Mouse (Mus musculus) heart, embryonic 11.5 days (tissue): ENCODE data around the gene Olfr412. TPM values are rescaled to one million over a fixed set of nuclear protein-coding genes. Genes with fewer than 3 reads are reported as not detected.

Experiments
- ATAC-seq: fragments of 200-750 bp; cut with Nextera tagmentation; replicated peaks from 2 replicates; pipeline ENCODE4 v1.8.0; 2017; ENCODE audit warnings: moderate library complexity; ENCODE audit not compliant: insufficient number of reproducible peaks, low FRiP score, low TSS enrichment
- H3K27ac ChIP-seq: fragments of 300-500 bp; sonication (generic); 2 replicates; pipeline ENCODE4 v1.5.1; 2014; ENCODE audit warnings: mild to moderate bottlenecking, low read depth, low read length
- H3K27me3 ChIP-seq: fragments of 300-500 bp; sonication (generic); 2 replicates; pipeline ENCODE4 v1.6.1; 2014; ENCODE audit warnings: mild to moderate bottlenecking, low read length, mixed read lengths; ENCODE audit not compliant: control insufficient read depth, insufficient read depth
- H3K36me3 ChIP-seq: fragments of 300-500 bp; sonication (generic); 2 replicates; pipeline ENCODE4 v1.6.1; 2014; ENCODE audit warnings: mild to moderate bottlenecking, low read length, moderate library complexity, mixed read lengths; ENCODE audit not compliant: control insufficient read depth, insufficient read depth
- H3K4me1 ChIP-seq: fragments of 300-500 bp; sonication (generic); 2 replicates; pipeline ENCODE4 v1.6.1; 2014; ENCODE audit warnings: low read length; ENCODE audit not compliant: control insufficient read depth, insufficient read depth
- H3K4me2 ChIP-seq: fragments of 300-500 bp; sonication (generic); 2 replicates; pipeline ENCODE4 v1.6.1; 2014; ENCODE audit warnings: mild to moderate bottlenecking, moderate library complexity
- H3K4me3 ChIP-seq: fragments of 300-500 bp; sonication (generic); 2 replicates; pipeline ENCODE4 v1.5.1; 2014; ENCODE audit warnings: low read depth, low read length
- H3K9ac ChIP-seq: fragments of 300-500 bp; sonication (generic); 2 replicates; pipeline ENCODE4 v1.6.1; 2014; ENCODE audit warnings: mild to moderate bottlenecking, low read depth, low read length, moderate library complexity
- H3K9me3 ChIP-seq: fragments of 300-500 bp; sonication (generic); replicated peaks from 2 replicates; pipeline ENCODE4 v1.6.1; 2016; ENCODE audit warnings: low read length; ENCODE audit not compliant: control insufficient read depth
- WGBS: fragments of 180-500 bp; shearing (Covaris S2); extraction: QIAGEN DNeasy Blood & Tissue Kit; methylation state at CpG from one replicate; pipeline ENCODE4 v1.1.7; 2014; ENCODE audit not compliant: insufficient replicate concordance; 5-methylcytosine and 5-hydroxymethylcytosine counted together
- polyA plus RNA-seq: library from polyadenylated mRNA; unstranded; fragments of >200 nt; fragmentation: Nextera tagmentation; extraction: Ambion mirVana; gene quantifications from 2 replicates; pipeline ENCODE4 v1.2.1, GENCODE M21; 2014

Gene Olfr412
- not detected in 2 replicates for polyA plus RNA-seq

- no peak within 1 kb of the TSS for H3K9ac ChIP-seq
- H3K4me1 ChIP-seq, result no peaks in the 10 kb centered on the region
- 62% methylated on average over 1 of the region's 1 CpGs for WGBS
- no peak within 1 kb of the TSS for H3K4me3 ChIP-seq
- H3K27me3 ChIP-seq, result no peaks in the 10 kb centered on the region
- 0 out of 2 replicates have a peak, but pooled peaks cover 2% of the 10 kb centered on the region for H3K9me3 ChIP-seq
- no peak within 1 kb of the TSS for H3K27ac ChIP-seq
- ATAC-seq, result no peak
- no peaks in the 10 kb centered on the region for H3K36me3 ChIP-seq
- H3K4me2 ChIP-seq, result no peak within 1 kb of the TSS
Observed at GRCm38 (mm10) chr11:74361769-74362168, at the start of gene Olfr412. Olfr412 (plus strand) TSS chr11:74362069.

GRCm38 (mm10) chr11:74326044-74326443 is 35.8 kb upstream of the Olfr412 start:
- no peaks in the 10 kb centered on the region for H3K4me1 ChIP-seq
- H3K9ac ChIP-seq, result no peak overlapping the region
- 0 out of 2 replicates have a peak, but pooled peaks cover 3% of the 10 kb centered on the region for H3K9me3 ChIP-seq
- no peak overlapping the region for H3K4me3 ChIP-seq
- no peaks in the 10 kb centered on the region for H3K36me3 ChIP-seq
- no peaks in the 10 kb centered on the region for H3K27me3 ChIP-seq
- no peak for ATAC-seq
- 59% methylated on average over 2 of the region's 2 CpGs for WGBS
- no peak overlapping the region for H3K27ac ChIP-seq
- no peak overlapping the region for H3K4me2 ChIP-seq

GRCm38 (mm10) chr11:74328781-74329180 is 33.1 kb upstream of the Olfr412 start:
- no peak for ATAC-seq
- Histone ChIP-seq H3K27ac (no peak overlapping the region), H3K4me2 (no peak overlapping the region), H3K9me3 (no peaks in the 10 kb centered on the region), H3K4me1 (no peaks in the 10 kb centered on the region), H3K36me3 (no peaks in the 10 kb centered on the region), H3K4me3 (no peak overlapping the region), H3K9ac (no peak overlapping the region), H3K27me3 (no peaks in the 10 kb centered on the region)

- no peak within 1 kb of the TSS for H3K27ac ChIP-seq
- no peaks in the 10 kb centered on the region for H3K9me3 ChIP-seq
- WGBS, result 75% methylated on average over 6 of the region's 6 CpGs
- H3K4me2 ChIP-seq, result no peak within 1 kb of the TSS
- no peaks in the 10 kb centered on the region for H3K27me3 ChIP-seq
- H3K4me3 ChIP-seq, result no peak within 1 kb of the TSS
- H3K9ac ChIP-seq, result no peak within 1 kb of the TSS
- H3K4me1 ChIP-seq, result no peaks in the 10 kb centered on the region
- no peak for ATAC-seq
- H3K36me3 ChIP-seq, result no peaks in the 10 kb centered on the region
Observed at GRCm38 (mm10) chr11:74337931-74338330, 23.9 kb upstream of the Olfr412 start, which contains the start of gene Olfr410. Olfr410 (minus strand) TSS chr11:74338031.

GRCm38 (mm10) chr11:74352550-74352949 is 9.3 kb upstream of the Olfr412 start, which contains the start of gene Olfr411:
Olfr411 (minus strand) TSS chr11:74352650.
- Histone ChIP-seq H3K36me3 (no peaks in the 10 kb centered on the region), H3K4me3 (no peak within 1 kb of the TSS), H3K4me2 (no peak within 1 kb of the TSS), H3K27ac (no peak within 1 kb of the TSS), H3K9me3 (no peaks in the 10 kb centered on the region), H3K27me3 (no peaks in the 10 kb centered on the region), H3K4me1 (no peaks in the 10 kb centered on the region), H3K9ac (no peak within 1 kb of the TSS)
- no peak for ATAC-seq
- 72% methylated on average over 3 of the region's 3 CpGs for WGBS

- Histone ChIP-seq H3K4me3 (no peak overlapping the region), H3K27me3 (peaks cover 10% of the 10 kb centered on the region), H3K9ac (no peak overlapping the region), H3K9me3 (no peaks in the 10 kb centered on the region), H3K36me3 (no peaks in the 10 kb centered on the region), H3K4me2 (no peak overlapping the region), H3K27ac (no peak overlapping the region), H3K4me1 (no peaks in the 10 kb centered on the region)
- ATAC-seq, result no peak
- 14% methylated on average over 22 of the region's 22 CpGs for WGBS
Observed at GRCm38 (mm10) chr11:74371393-74372100, 9.7 kb downstream of the Olfr412 start.

- Histone ChIP-seq H3K4me2 (no peak overlapping the region), H3K36me3 (no peaks in the 10 kb centered on the region), H3K9ac (no peak overlapping the region), H3K9me3 (no peaks in the 10 kb centered on the region), H3K4me1 (no peaks in the 10 kb centered on the region), H3K27me3 (no peaks in the 10 kb centered on the region), H3K4me3 (no peak overlapping the region), H3K27ac (no peak overlapping the region)
- peak; percentile 46; the same call in 1 of the 2 replicates for ATAC-seq
- 63% methylated on average over 3 of the region's 3 CpGs for WGBS
Observed at GRCm38 (mm10) chr11:74376847-74377246, 15.0 kb downstream of the Olfr412 start.

GRCm38 (mm10) chr11:74379166-74379873 is 17.5 kb downstream of the Olfr412 start:
- H3K4me1 ChIP-seq, result no peaks in the 10 kb centered on the region
- no peak overlapping the region for H3K4me3 ChIP-seq
- WGBS, result 54% methylated on average over 4 of the region's 4 CpGs
- H3K27me3 ChIP-seq, result no peaks in the 10 kb centered on the region
- ATAC-seq, result no peak
- H3K9me3 ChIP-seq, result no peaks in the 10 kb centered on the region
- no peak overlapping the region for H3K9ac ChIP-seq
- no peaks in the 10 kb centered on the region for H3K36me3 ChIP-seq
- no peak overlapping the region for H3K27ac ChIP-seq
- H3K4me2 ChIP-seq, result no peak overlapping the region
